Mouse (Mus musculus) embryonic facial prominence, embryonic 14.5 days (tissue): ENCODE results near the gene Cyp4b1. TPM values are rescaled to one million over a fixed set of nuclear protein-coding genes. Genes with fewer than 3 reads are reported as not detected.
"Not testable (repeated sequence)": the region's sequence is repeated elsewhere in the genome, so short reads cannot be mapped to it uniquely, and the experiment has no call there.

Experiments used
- ATAC-seq: fragments of 200-750 bp; cut with Nextera tagmentation; 2 replicates; pipeline ENCODE4 v1.8.0; 2017; ENCODE audit warnings: low read depth, moderate number of reproducible peaks, moderate TSS enrichment
- DNase-seq: peaks from one replicate; pipeline ENCODE4 v3.0.0-alpha.2; 2015; ENCODE audit warnings: low spot score
- H3K27ac ChIP-seq: fragments of 300-500 bp; sonication (generic); replicated peaks from 2 replicates; pipeline ENCODE4 v1.5.1; 2014; ENCODE audit warnings: low read depth, mild to moderate bottlenecking, low read length, moderate library complexity
- H3K27me3 ChIP-seq: fragments of 300-500 bp; sonication (generic); replicated peaks from 2 replicates; pipeline ENCODE4 v1.6.1; 2014; ENCODE audit warnings: low read length; ENCODE audit not compliant: control insufficient read depth, insufficient read depth
- H3K36me3 ChIP-seq: fragments of 300-500 bp; sonication (generic); 2 replicates; pipeline ENCODE4 v1.6.1; 2014; ENCODE audit warnings: low read length, mixed read lengths; ENCODE audit not compliant: control insufficient read depth, insufficient read depth
- H3K4me1 ChIP-seq: fragments of 300-500 bp; sonication (generic); 2 replicates; pipeline ENCODE4 v1.6.1; 2014; ENCODE audit warnings: antibody characterized with exemption, low read length; ENCODE audit not compliant: control insufficient read depth, insufficient read depth
- H3K4me2 ChIP-seq: fragments of 300-500 bp; sonication (generic); 2 replicates; pipeline ENCODE4 v1.6.1; 2014; ENCODE audit warnings: low read depth, mild to moderate bottlenecking, low read length, moderate library complexity, mixed read lengths
- H3K4me3 ChIP-seq: fragments of 300-500 bp; sonication (generic); 2 replicates; pipeline ENCODE4 v1.5.1; 2014; ENCODE audit warnings: low read depth, mild to moderate bottlenecking, low read length
- H3K9ac ChIP-seq: fragments of 300-500 bp; sonication (generic); 2 replicates; pipeline ENCODE4 v1.6.1; 2014; ENCODE audit warnings: low read depth, mild to moderate bottlenecking, low read length, moderate library complexity, mixed read lengths
- H3K9me3 ChIP-seq: fragments of 300-500 bp; sonication (generic); 2 replicates; pipeline ENCODE4 v1.6.1; 2016; ENCODE audit warnings: low read length; ENCODE audit not compliant: control insufficient read depth
- WGBS: fragments of 180-500 bp; shearing (Covaris S2); extraction: QIAGEN DNeasy Blood & Tissue Kit; methylation state at CpG from one replicate; pipeline ENCODE4 v1.1.7; 2014; 5-methylcytosine and 5-hydroxymethylcytosine counted together
- polyA plus RNA-seq: library from polyadenylated mRNA; unstranded; fragments of >200 nt; fragmentation: Nextera tagmentation; extraction: Ambion mirVana; gene quantifications from 2 replicates; pipeline ENCODE4 v1.2.1, GENCODE M21; 2014

Gene Cyp4b1
- polyA plus RNA-seq = 4.9 and 6.3 TPM in 2 replicates

DNA sequence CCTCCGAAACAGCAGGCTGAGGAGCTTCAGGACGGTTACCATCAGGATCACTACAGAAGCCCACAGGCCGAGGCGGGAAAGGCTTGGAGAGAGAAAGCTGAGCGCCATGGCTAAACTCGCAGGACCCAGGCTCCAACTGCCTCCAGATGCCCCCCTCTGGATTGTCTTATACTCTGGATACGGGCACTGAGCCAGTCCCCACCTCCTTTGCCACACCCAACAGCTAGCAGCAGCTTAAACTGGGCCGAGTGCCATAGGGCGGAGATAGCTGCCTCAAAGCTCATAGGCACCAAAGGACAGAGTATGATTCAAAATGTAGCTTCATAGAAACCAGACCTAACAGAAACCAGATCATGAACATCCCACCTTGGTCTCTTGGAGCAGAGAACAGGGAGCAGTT lies at the start of gene Cyp4b1:
Cyp4b1 (minus strand) TSS at position 144 of the 400 bp plus-strand sequence.
- H3K27me3 ChIP-seq = no peaks in the 10 kb centered on the region
- H3K36me3 ChIP-seq = no peaks in the 10 kb centered on the region
- DNase-seq = peak; percentile 58
- H3K4me3 ChIP-seq = no peak within 1 kb of the TSS
- H3K9ac ChIP-seq = no peak within 1 kb of the TSS
- no peak within 1 kb of the TSS for H3K4me2 ChIP-seq
- 83% methylated on average over 9 of the region's 9 CpGs for WGBS
- H3K9me3 ChIP-seq = no peaks in the 10 kb centered on the region
- no peak for ATAC-seq
- no peaks in the 10 kb centered on the region for H3K4me1 ChIP-seq
- no peak within 1 kb of the TSS for H3K27ac ChIP-seq

DNA sequence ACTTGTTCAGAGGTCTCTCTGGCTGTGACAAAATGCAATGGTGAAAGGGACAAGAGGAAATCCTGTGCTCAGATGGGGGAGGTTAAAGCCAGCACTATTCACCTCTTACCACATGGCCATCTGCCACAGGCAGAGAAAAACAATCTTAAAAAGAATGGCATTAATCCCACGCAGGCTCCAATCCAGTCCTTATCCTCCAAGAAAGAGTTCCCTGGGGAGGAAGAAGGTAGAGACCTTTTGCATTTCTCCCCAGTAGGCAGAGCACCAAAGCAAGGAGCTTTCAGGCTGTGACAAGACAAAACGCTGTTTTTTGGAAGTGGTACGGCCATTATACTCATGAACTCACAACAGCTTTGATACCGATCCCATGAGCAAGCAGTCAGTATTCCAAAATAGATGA lies 38.8 kb upstream of the Cyp4b1 start:
- no peaks in the 10 kb centered on the region for H3K36me3 ChIP-seq
- 57% methylated on average over 4 of the region's 4 CpGs for WGBS
- DNase-seq (no peak), ATAC-seq (no peak)
- H3K4me3 ChIP-seq = no peak overlapping the region
- H3K9me3 ChIP-seq = no peaks in the 10 kb centered on the region
- no peaks in the 10 kb centered on the region for H3K27me3 ChIP-seq
- H3K9ac ChIP-seq = no peak overlapping the region
- H3K27ac ChIP-seq = no peak overlapping the region
- H3K4me1 ChIP-seq = no peaks in the 10 kb centered on the region
- no peak overlapping the region for H3K4me2 ChIP-seq

DNA sequence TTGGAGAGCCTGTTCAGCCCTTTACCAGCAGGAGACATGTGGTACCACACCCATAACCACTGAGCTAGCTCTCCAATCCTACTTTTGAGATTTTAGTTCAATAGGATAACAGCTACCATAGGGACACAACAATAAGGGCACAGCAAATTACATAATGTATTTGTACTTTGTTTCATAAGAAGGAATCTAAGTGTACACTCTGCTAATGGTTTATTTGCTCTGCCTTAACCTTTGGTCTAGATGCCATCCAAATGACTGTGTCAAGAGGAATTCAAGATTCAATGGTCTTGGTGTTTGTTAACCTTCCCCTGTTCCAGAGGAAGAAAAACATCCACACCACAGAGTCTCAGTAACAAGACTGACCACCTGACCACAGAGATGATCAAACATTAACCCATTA lies 11.7 kb upstream of the Cyp4b1 start:
- no peak overlapping the region for H3K4me2 ChIP-seq
- peaks cover 3% of the 10 kb centered on the region; the same call in 1 of the 2 replicates for H3K27me3 ChIP-seq
- DNase-seq (no peak), ATAC-seq (no peak)
- no peak overlapping the region for H3K9ac ChIP-seq
- no peaks in the 10 kb centered on the region for H3K36me3 ChIP-seq
- H3K4me3 ChIP-seq = no peak overlapping the region
- H3K9me3 ChIP-seq = no peaks in the 10 kb centered on the region
- no peak overlapping the region for H3K27ac ChIP-seq
- H3K4me1 ChIP-seq = no peaks in the 10 kb centered on the region

DNA sequence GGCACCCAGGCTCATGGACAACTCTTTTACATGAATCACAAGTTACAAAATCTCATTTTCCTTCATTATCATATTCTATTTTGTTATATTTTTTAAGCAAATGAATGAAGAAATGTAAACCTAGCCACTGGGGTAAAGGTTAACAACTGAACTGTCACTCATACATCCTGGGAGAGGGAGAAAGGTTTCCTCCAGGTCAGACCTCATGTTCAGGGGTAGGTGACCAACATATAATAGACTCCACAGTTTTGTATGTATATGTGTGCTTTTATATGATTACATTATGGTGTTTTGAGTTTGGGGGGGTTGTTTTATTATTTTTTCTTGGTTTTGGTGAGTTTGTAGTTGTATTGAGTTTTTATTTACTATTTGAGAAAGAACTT lies 10.3 kb upstream of the Cyp4b1 start:
- H3K36me3 ChIP-seq = no peaks in the 10 kb centered on the region
- H3K4me3 ChIP-seq = no peak overlapping the region
- no peaks in the 10 kb centered on the region for H3K4me1 ChIP-seq
- no peak for ATAC-seq
- H3K9me3 ChIP-seq = no peaks in the 10 kb centered on the region
- H3K9ac ChIP-seq = no peak overlapping the region
- peak overlapping the region; percentile 81; the same call in 1 of the 2 replicates for H3K4me2 ChIP-seq
- H3K27ac ChIP-seq = no peak overlapping the region
- H3K27me3 ChIP-seq = peaks cover 3% of the 10 kb centered on the region; the same call in 1 of the 2 replicates
- no peak for DNase-seq

DNA sequence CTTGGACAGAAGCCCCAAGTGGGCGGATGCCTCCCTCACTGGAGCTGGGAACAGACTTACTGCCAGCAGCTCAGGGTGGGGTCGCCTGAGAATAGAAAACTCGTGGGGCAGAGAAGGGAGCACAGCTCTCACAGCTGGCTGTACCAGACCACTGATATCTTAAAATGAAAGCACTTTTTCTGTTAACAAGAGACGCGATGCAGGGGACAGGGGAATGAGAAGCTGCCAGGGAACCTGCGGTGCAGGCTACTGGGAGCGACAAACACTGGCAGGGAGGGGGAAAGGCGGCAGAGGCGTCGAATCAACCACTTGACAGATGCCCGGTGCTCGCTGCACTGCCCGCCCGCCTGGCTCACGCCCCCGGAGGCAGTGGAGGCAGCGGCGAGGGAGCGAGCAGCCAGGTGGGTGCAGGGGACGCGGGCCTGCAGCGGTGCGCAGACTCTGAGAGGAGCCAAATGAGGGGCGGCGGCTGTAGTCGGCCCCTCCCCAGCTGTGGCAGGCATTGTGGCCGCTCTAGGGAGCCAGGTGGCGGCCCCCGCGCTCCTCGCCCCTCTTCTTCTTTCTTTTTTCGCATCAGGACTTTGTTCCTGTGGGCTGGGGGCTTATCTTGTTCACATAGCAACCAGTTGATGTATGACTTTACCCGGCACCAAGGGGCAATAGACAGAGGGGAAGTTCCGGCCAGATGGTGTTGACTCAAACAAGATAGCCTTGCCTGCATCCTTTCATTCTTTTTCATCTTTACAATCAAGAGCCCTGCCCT lies 9.8 kb upstream of the Cyp4b1 start:
- no peak for ATAC-seq
- Histone ChIP-seq H3K9me3 (no peaks in the 10 kb centered on the region), H3K4me1 (no peaks in the 10 kb centered on the region), H3K9ac (peak overlapping the region; percentile 57), H3K4me2 (peak overlapping the region; percentile 81), H3K27me3 (peaks cover 3% of the 10 kb centered on the region; the same call in 1 of the 2 replicates), H3K27ac (no peak overlapping the region), H3K4me3 (peak overlapping the region; percentile 41), H3K36me3 (no peaks in the 10 kb centered on the region)
- DNase-seq = peak; percentile 4
- 3% methylated on average over 17 of the region's 34 CpGs for WGBS

DNA sequence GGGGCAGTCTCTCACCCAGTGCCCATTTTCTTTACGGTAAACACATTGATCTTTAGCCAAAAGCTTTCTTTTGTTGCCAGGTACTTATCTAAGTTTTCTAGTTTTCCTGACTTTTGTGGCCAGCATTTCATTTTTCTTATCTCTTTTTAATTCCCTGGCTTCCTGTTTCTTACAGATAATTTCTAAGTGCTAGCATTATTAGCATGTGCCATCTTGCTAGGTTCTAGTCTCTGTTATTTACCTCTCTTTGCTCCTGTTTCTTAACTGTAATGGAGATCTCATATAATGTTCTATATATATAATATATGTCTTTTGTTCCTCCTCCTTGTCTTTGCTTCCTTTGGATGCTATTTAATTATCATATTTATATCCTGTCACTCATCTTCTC lies 9.0 kb upstream of the Cyp4b1 start:
- H3K36me3 ChIP-seq, DNase-seq, H3K27ac ChIP-seq, H3K9ac ChIP-seq, ATAC-seq, H3K27me3 ChIP-seq, H3K4me1 ChIP-seq, H3K4me3 ChIP-seq, H3K9me3 ChIP-seq, H3K4me2 ChIP-seq: not testable (repeated sequence)
- WGBS = 89% methylated on average over 1 of the region's 1 CpGs

DNA sequence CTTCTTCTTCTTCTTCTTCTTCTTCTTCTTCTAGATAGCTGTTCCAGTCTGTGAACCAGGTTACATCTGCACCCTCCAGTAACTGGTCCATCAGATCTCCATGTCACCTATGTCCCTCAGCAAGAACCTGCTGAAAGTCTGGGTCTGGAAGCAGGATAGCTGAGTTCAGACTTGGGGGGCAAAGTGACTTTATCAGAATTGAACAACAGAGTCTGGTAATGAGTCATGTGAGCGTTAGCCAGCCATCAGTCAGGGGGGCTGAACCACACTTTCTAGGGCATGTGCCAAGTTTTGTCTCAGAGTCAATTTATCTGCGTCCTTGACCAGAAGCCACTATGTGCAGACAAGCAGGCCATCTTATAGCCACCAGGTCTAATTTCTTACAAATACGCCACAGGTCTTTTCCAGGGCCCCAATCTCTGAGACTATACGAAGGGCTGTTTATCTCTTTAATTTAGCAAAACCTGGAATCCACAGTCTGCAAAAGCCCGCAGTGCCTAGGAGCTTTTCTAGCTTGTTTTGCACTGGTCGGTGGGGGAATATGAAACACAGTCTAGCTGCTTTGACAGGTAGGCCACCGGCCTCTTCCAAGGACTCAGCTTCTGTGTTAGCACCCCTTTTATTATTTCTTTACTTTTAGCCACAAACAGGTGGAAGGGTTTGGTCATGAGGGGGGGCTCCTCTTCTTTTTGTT lies 8.5 kb upstream of the Cyp4b1 start:
- not testable (repeated sequence) for H3K27ac ChIP-seq, H3K4me3 ChIP-seq, H3K4me1 ChIP-seq, ATAC-seq, H3K4me2 ChIP-seq, DNase-seq, H3K9me3 ChIP-seq, H3K27me3 ChIP-seq, H3K36me3 ChIP-seq, H3K9ac ChIP-seq
- WGBS = 90% methylated on average over 7 of the region's 7 CpGs

DNA sequence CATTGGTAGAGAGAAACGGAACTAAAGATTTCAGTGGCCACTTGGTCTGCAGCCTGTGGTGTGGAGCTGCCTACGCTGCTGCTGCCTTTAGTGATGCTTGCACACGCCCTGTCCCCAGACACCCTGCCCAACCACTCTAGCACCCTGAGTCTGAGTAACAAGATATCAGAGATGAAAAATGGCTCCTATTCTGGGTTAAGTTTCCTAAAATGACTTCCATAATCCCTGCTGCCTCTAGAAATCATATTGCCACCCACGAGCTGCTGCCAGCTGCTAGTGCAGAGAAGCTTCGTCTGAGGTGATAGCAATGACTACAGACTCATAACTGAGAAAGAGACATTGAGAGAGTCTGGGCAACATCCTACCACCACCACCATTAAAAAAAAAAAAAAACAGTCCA lies 3.3 kb upstream of the Cyp4b1 start:
- Histone ChIP-seq H3K9me3 (no peaks in the 10 kb centered on the region), H3K36me3 (no peaks in the 10 kb centered on the region), H3K9ac (no peak overlapping the region), H3K4me3 (no peak overlapping the region), H3K4me2 (no peak overlapping the region), H3K27me3 (no peaks in the 10 kb centered on the region), H3K4me1 (no peaks in the 10 kb centered on the region), H3K27ac (no peak overlapping the region)
- DNase-seq (no peak), ATAC-seq (no peak)
- WGBS = 71% methylated on average over 5 of the region's 5 CpGs

DNA sequence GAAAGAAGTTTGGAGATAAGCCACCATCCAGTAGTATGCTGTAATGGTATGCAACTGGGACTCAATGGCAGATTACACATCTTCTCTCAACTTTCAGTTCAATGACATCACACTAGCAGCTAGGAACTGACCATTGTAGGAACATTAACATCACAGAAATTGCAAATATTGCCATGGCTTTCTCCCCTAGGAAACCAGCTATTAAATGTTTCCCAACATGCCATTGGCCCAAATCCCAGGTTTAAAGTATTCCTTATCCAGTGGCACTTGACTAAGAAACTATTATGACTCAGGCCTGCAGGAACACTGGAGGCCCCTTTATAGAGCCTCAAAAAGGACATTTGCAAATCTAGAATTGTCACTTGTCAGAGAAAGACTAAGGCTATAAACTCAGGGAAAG lies 1.8 kb upstream of the Cyp4b1 start:
- no peak for DNase-seq
- H3K4me3 ChIP-seq = no peak overlapping the region
- no peak for ATAC-seq
- H3K27me3 ChIP-seq = no peaks in the 10 kb centered on the region
- H3K9me3 ChIP-seq = no peaks in the 10 kb centered on the region
- H3K27ac ChIP-seq = no peak overlapping the region
- H3K4me1 ChIP-seq = no peaks in the 10 kb centered on the region
- H3K4me2 ChIP-seq = no peak overlapping the region
- no peak overlapping the region for H3K9ac ChIP-seq
- no peaks in the 10 kb centered on the region for H3K36me3 ChIP-seq
